Mouse (Mus musculus): Measurements from ENCODE around the gene Ptpn21.

Gene Ptpn21

GRCm38 (mm10) chr12:98736951-98737800 lies at the start of gene Ptpn21:
Ptpn21 (minus strand) TSS chr12:98737405.
- no peak for DNase-seq (ENCODE audit: low spot score in 2 of 2)

- DNase-seq (ENCODE audit: low spot score in 2 of 2), result no peak
These were observed 47.0 kb upstream of the Ptpn21 start for GRCm38 (mm10) chr12:98784251-98784650.

- DNase-seq (ENCODE audit: low spot score in 2 of 2), result no peak
These were observed 41.9 kb upstream of the Ptpn21 start for GRCm38 (mm10) chr12:98779148-98779547.

- DNase-seq (ENCODE audit: low spot score in 2 of 2), result no peak
These were observed 40.3 kb upstream of the Ptpn21 start for GRCm38 (mm10) chr12:98777509-98777908.

DNA sequence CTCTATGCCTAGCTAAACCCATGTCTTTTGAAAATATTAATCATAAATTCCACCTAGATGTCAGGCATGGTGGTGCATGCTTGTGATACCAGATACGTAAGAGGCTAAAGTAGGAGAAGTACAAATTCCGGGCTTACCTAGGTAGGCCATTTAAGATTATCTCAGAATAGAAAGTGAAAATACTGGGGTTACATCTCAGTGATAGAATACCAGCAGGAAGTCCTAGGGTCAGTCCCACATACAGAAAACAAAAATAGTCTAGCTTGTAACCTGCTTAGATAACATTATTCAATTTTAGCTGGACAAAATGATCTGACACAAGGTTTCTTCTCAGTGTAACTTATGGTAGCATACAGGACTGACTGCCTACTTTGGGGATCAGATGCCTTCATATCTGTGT lies 29.0 kb upstream of the Ptpn21 start:
- DNase-seq (ENCODE audit: low spot score in 2 of 2), result no peak

DNA sequence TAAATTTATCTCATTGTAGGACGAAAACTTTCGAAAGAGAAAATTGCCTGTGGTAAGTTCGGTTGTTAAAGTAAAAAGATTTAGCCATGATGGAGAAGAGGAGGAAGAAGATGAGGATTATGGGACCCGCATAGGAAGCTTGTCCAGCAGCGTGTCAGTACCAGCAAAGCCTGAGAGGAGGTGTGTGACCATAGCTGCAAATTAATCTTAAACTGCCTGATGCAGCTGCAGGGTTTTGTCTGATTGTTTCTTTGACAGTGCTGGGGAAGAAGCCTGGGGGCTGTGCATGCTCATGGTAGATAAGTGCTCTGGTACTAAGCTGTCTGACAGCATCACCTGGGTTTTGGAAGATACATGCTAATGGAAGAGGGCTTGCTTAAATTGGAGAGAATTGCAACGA lies 22.5 kb upstream of the Ptpn21 start:
- no peak for DNase-seq (ENCODE audit: low spot score in 2 of 2)

DNA sequence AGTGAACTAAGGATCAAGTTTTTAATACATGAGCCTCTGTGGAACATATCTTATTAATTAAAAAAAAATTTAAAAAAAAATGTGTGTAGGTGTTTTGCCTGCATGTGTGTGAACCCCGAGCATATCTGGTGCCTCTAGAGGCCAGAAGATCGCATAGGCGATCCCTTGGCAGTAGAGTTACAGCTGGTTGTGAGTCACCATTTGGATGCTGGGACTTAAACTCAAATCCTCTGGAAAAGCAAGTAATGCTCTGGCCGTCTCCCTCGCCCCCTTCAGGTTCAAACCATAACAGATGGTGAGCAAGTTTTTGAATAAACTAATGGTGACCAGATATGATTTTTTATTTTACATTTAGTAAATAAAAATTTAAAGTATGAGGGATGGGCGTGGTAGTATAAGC lies 20.4 kb upstream of the Ptpn21 start:
- DNase-seq (ENCODE audit: low spot score in 2 of 2), result no peak

DNA sequence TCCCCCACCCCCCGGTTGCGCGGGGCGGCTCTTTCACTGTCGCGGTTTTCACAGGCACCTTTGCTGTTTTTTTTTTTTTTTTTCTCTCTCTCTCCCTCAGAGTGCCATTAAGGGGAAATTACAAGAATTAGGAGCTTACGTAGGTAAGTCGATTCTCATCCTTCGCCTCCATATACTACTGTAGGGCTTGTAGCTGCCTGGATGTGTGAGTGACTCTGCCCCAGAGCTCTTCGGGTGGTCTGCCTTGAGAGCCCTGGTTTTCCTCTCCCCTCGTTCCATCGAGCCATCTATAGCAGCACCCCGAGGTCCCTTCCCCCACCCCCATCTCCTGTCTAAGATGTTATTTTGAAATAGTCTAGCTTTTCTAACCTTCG lies 10.2 kb upstream of the Ptpn21 start:
- DNase-seq (ENCODE audit: low spot score in 2 of 2), result peak; percentile 16 to 29

GRCm38 (mm10) chr12:98746746-98747379 lies 9.7 kb upstream of the Ptpn21 start, which contains the start of gene Zc3h14:
Zc3h14 (plus strand) TSS chr12:98746964.
- peak; percentile 89 to 95 for DNase-seq (ENCODE audit: low spot score in 2 of 2)

- DNase-seq (ENCODE audit: low spot score in 2 of 2), result peak; percentile 74 to 76
These were observed 8.9 kb upstream of the Ptpn21 start for GRCm38 (mm10) chr12:98746131-98746530.

DNA sequence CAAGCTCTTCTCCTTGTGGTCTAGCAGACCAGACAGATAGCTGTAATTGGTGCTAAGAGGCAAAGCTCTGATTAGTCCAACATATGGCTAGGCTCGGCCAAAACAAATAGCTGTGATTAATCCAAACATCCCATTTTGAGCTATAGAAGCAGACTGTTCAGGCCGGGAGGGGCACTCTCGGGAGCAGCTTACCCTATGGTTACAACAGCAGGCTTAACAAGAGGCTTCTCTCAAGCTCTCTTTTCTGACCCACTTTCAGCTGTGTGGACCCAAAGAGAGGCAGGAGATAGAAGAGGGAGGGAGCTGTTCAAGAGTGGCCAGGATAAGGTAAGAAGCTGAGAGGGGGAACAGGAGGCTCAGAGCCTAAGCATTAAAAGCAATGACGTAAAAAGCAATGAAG lies 8.4 kb upstream of the Ptpn21 start:
- no peak for DNase-seq (ENCODE audit: low spot score in 2 of 2)

DNA sequence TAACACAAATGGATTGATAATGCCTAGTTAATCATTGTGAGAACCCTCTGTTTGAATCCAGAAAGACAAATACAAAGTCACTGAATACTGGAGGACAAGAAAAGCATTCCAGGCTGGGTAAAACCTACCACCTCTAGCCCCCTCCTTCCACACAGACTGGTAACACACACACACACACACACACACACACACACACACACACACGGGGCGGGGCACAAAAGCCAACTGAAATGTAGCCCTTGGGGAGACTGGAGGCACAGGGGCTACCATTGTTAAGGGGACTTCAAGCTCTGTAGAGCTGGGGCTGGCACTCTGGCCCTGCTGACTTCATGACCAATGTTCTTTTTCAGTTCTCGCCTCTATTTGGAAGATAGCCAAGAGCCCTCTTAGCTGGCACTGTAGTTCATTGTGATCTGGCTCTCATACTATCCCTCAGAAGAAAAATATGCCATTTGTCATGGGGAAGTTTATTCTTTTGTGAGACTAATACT lies 3.9 kb upstream of the Ptpn21 start:
- no peak for DNase-seq (ENCODE audit: low spot score in 2 of 2)

DNA sequence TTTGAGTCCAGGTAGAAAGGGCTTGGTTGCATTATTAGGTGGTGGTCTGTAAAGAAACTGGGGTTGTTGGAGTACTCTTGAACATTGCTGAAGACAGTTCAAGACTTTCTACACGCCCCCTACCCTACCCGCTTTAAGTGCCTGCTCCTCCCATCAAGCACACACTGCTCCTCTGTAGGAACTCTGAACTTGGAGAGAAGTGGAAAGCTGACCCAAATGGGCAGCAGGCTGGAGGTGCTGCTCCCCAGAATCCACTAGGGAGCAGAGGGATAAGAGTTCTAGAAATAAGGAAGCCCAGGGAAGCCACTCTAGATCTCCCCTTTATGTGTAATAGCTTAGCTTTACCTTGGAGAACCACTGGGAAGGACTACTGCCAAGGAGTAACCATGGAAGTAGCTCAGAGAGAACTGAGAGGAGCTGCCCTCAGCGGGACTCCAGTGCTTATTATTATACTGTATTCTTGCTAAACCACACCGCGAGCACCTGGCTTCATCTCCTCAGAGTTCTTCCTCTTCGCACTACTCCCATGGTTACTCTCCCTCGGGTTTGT lies 671 bp upstream of the Ptpn21 start:
- no peak for DNase-seq (ENCODE audit: low spot score in 2 of 2)

- DNase-seq (ENCODE audit: low spot score in 2 of 2), result no peak
These were observed 2.1 kb downstream of the Ptpn21 start for GRCm38 (mm10) chr12:98734880-98735801.

GRCm38 (mm10) chr12:98734246-98734879 lies 2.8 kb downstream of the Ptpn21 start:
- peak; percentile 65 to 77 for DNase-seq (ENCODE audit: low spot score in 2 of 2)

GRCm38 (mm10) chr12:98733776-98734175 lies 3.4 kb downstream of the Ptpn21 start:
- no peak for DNase-seq (ENCODE audit: low spot score in 2 of 2)

GRCm38 (mm10) chr12:98733165-98733564 lies 4.0 kb downstream of the Ptpn21 start:
- DNase-seq (ENCODE audit: low spot score in 2 of 2), result no peak

GRCm38 (mm10) chr12:98730682-98731081 lies 6.5 kb downstream of the Ptpn21 start:
- DNase-seq (ENCODE audit: low spot score in 2 of 2), result no peak

- DNase-seq (ENCODE audit: low spot score in 2 of 2), result no peak
These were observed 10.0 kb downstream of the Ptpn21 start for GRCm38 (mm10) chr12:98727186-98727585.

- no peak for DNase-seq (ENCODE audit: low spot score in 2 of 2)
These were observed 11.1 kb downstream of the Ptpn21 start for GRCm38 (mm10) chr12:98726078-98726477.

GRCm38 (mm10) chr12:98724976-98725375 lies 12.2 kb downstream of the Ptpn21 start:
- DNase-seq (ENCODE audit: low spot score in 2 of 2), result no peak

Measured in natural killer cell, adult 2 months (primary cell).